Mouse (Mus musculus) heart, adult 2 months (tissue): Measurements from ENCODE around the gene Akna. TPM values are rescaled to one million over a fixed set of nuclear protein-coding genes. Genes with fewer than 3 reads are reported as not detected.
A peak's percentile ranks its signal among the peaks of the same experiment; 100 is the strongest.

ENCODE experiments used
- DNase-seq, 2 experiments: peaks; one replicate each; pipeline ENCODE4 v3.0.0; 2021
- H3K27ac ChIP-seq: fragments of 200-600 bp; 2 replicates; pipeline ENCODE4 v1.8.1; 2022
- H3K27me3 ChIP-seq: fragments of 200-500 bp; 2 replicates; pipeline ENCODE4 v1.6.1; 2012; ENCODE audit warnings: mild to moderate bottlenecking, low read length, inconsistent platforms, mixed read lengths; ENCODE audit not compliant: control insufficient read depth, insufficient read depth
- H3K36me3 ChIP-seq: fragments of 200-500 bp; 2 replicates; pipeline ENCODE4 v1.6.1; 2012; ENCODE audit warnings: low read length, inconsistent platforms; ENCODE audit not compliant: control insufficient read depth, insufficient read depth
- H3K4me1 ChIP-seq: fragments of 200-500 bp; 2 replicates; pipeline ENCODE4 v1.6.1; 2011; ENCODE audit warnings: low read length; ENCODE audit not compliant: control insufficient read depth, insufficient read depth
- H3K4me3 ChIP-seq: fragments of 200-600 bp; 2 replicates; pipeline ENCODE4 v1.8.1; 2022
- H3K79me2 ChIP-seq: fragments of 200-500 bp; replicated peaks from 2 replicates; pipeline ENCODE4 v1.6.1; 2012; ENCODE audit warnings: mild to moderate bottlenecking, inconsistent platforms, low read length, moderate library complexity, mixed read lengths; ENCODE audit not compliant: control insufficient read depth, insufficient read depth
- H3K9ac ChIP-seq: fragments of 200-500 bp; 2 replicates; pipeline ENCODE4 v1.6.1; 2012; ENCODE audit warnings: low read depth, mild to moderate bottlenecking, control low read depth, inconsistent platforms, low read length, mixed read lengths
- CTCF ChIP-seq: fragments of 200-600 bp; IDR thresholded peaks from 2 replicates; pipeline ENCODE4 v1.8.1; 2022; ENCODE audit warnings: antibody characterized with exemption, mild to moderate bottlenecking, moderate library complexity
- EP300 ChIP-seq: fragments of 200-500 bp; IDR thresholded peaks from 2 replicates; pipeline ENCODE4 v1.6.1; 2011; ENCODE audit warnings: low read depth, low read length, control low read depth; ENCODE audit not compliant: insufficient read depth
- POLR2A ChIP-seq: fragments of 200-500 bp; IDR thresholded peaks from 2 replicates; pipeline ENCODE4 v1.6.1; 2011; ENCODE audit warnings: mild to moderate bottlenecking, low read depth, low read length, control low read depth; ENCODE audit not compliant: insufficient read depth
- WGBS: fragments of 180-500 bp; shearing (Covaris S2); methylation state at CpG from one replicate; pipeline ENCODE4 v1.1.7; 2018; 5-methylcytosine and 5-hydroxymethylcytosine counted together
- intact Hi-C: fragments of 180-260 bp; cut with DNase I; formaldehyde crosslinking; loops from one replicate; pipeline ENCODE4 v1.15.1; 2025
- polyA plus RNA-seq: library from polyadenylated mRNA; depleted of rRNA; stranded (reverse); fragments of >200 nt; gene quantifications from 2 replicates; pipeline ENCODE4 v1.2.3, GENCODE M21; 2012
- total RNA-seq, 2 experiments: library from RNA; stranded (reverse); gene quantifications; 2 replicates each; pipeline ENCODE4 v1.2.3; 2021

Akna gene
- total and polyA plus RNA-seq, 3 experiments, result 3.5 to 4.8 (median 3.9) TPM

DNA sequence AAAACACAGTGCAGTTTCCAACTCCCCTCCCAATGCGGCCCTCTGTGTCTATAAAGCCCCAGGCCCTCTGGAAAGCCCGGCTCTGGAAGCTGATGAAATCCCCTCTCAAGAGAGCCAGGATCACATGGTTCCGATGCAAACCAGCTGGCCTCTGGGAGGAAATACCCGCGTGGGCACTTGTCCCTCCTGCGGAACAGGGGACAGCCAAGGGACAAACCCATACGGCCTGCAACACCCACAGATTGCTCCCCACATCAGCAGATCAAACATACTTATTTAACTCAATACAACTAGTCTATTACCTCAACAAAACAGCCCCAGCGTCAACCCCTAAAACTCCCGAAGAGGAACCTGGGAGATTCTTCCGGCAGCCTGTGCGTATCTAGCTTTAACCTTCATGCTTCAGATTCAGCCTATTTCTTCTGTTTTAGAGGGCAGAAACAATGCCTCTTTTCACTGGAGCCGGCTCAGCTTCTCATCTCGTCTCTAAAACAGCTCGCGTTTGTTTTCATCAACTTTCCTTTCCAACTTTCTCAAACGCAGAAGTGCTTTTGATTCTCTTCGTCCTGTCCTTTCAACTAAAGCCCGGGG, 6.3 kb upstream of the Akna start:
- H3K27ac ChIP-seq, result peak overlapping the region; percentile 59
- H3K9ac ChIP-seq, result peak overlapping the region; percentile 49
- H3K27me3 ChIP-seq, result no peaks in the 10 kb centered on the region
- intact Hi-C loops, result loop anchor here (1.0 to 10.0 kb wide), 2 partner anchors 41 to 895 kb away; partner anchors contain the start of gene Alad
- TF ChIP-seq EP300 (no peak), POLR2A (no peak), CTCF (no peak)
- peak overlapping the region; percentile 71 for H3K4me3 ChIP-seq
- no peaks in the 10 kb centered on the region for H3K36me3 ChIP-seq
- H3K79me2 ChIP-seq, result no peaks in the 10 kb centered on the region
- WGBS, result 3% methylated on average over 18 of the region's 18 CpGs
- peak; percentile 58 to 61 for DNase-seq
- peaks cover 5% of the 10 kb centered on the region for H3K4me1 ChIP-seq

- DNase-seq, result peak; percentile 74
- Histone ChIP-seq H3K79me2 (no peaks in the 10 kb centered on the region), H3K27me3 (no peaks in the 10 kb centered on the region), H3K4me1 (peaks cover 9% of the 10 kb centered on the region), H3K36me3 (no peaks in the 10 kb centered on the region), H3K9ac (peak overlapping the region; percentile 42; the same call in 1 of the 2 replicates), H3K27ac (peak overlapping the region; percentile 59), H3K4me3 (peak overlapping the region; percentile 71; the same call in 1 of the 2 replicates)
- intact Hi-C loops, result loop anchor here (1.0 to 10.0 kb wide), 2 partner anchors 40 to 894 kb away; partner anchors contain the start of gene Alad
- TF ChIP-seq EP300 (no peak), CTCF (peak; percentile 87), POLR2A (no peak)
- 9% methylated on average over 8 of the region's 8 CpGs for WGBS
These were observed 5.5 kb upstream of the Akna start for GRCm38 (mm10) chr4:63408649-63409048.

DNA sequence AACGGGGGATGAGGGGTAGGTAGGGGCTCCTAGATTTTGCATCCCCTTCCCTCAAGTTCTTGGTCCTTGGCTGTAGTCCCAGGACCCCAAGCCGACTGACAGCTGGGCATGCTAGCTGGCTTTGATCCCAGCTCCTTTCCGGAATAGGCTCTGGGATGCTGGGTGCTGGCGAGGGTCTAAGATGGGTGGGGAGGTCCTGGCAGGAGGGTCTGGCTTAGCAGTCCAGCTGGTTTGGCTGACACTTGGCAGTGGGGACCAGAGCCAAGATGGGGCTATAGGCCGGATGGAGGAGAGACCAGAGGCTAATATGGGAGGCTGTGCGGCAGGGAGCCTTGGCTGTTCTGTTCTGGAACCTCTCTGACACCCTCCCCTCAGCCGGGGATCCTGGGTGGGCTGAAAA, 5.1 kb upstream of the Akna start:
- peaks cover 13% of the 10 kb centered on the region for H3K4me1 ChIP-seq
- no peaks in the 10 kb centered on the region for H3K79me2 ChIP-seq
- peak overlapping the region; percentile 29 for H3K9ac ChIP-seq
- no peaks in the 10 kb centered on the region for H3K27me3 ChIP-seq
- H3K4me3 ChIP-seq, result no peak overlapping the region
- 32% methylated on average over 7 of the region's 7 CpGs for WGBS
- DNase-seq, result peak in 1 of 2 experiments; percentile 31
- no peak for TF ChIP-seq EP300
- no peak for TF ChIP-seq CTCF
- TF ChIP-seq POLR2A, result no peak
- no peaks in the 10 kb centered on the region for H3K36me3 ChIP-seq
- intact Hi-C loops, result loop anchor here (10.0 kb wide), 1 partner anchor 893 kb away; the partner anchor contains the start of gene Alad
- H3K27ac ChIP-seq, result peak overlapping the region; percentile 59; the same call in 1 of the 2 replicates

DNA sequence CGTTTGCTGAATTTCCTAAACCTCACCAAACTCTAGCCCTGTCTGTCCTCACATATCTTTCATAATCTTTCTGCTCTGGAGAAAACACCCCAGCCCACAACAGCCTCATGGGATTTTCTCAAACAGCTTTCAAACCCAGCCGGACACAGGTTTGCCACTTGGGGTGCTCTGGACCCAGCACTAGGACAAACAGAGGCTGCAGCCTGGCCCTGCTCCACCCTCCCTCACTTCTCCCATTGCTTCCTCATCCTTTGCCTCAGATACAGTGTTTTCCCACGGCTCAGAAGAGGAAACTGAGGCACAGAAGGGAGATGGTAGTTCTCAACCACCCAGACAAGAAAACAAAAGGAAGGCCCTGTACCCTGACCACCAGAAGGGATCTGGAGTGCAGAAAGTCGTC, 2.5 kb upstream of the Akna start:
- 65% methylated on average over 4 of the region's 4 CpGs for WGBS
- Histone ChIP-seq H3K4me1 (peaks cover 10% of the 10 kb centered on the region), H3K79me2 (no peaks in the 10 kb centered on the region), H3K4me3 (no peak overlapping the region), H3K27ac (no peak overlapping the region), H3K27me3 (no peaks in the 10 kb centered on the region), H3K36me3 (no peaks in the 10 kb centered on the region), H3K9ac (no peak overlapping the region)
- DNase-seq, result no peak
- intact Hi-C loops, result loop anchor here (10.0 kb wide), 1 partner anchor 891 kb away; the partner anchor contains the start of gene Alad
- TF ChIP-seq EP300, result no peak
- TF ChIP-seq CTCF, result no peak
- no peak for TF ChIP-seq POLR2A

DNA sequence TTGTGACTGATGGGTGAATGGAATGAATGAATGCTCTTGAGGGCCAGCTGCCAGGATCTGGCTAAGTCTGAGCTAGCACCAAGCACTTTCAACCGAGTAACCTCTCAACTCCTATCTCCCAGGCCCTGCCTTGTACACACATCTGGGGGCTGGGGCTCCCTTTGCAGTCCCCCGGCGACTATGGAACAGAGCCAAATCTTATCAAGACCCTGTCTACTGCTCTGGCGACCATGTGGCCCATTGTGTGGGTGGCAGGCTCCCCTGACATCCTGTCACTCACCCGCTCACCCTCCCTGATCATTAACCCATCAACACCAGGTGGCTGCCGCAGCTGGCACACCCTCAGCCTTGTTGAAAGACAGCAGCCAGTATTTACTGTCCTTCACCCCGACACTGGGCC, 1.9 kb upstream of the Akna start:
- H3K9ac ChIP-seq, result no peak overlapping the region
- peak in 1 of 2 experiments; percentile 38 for DNase-seq
- WGBS, result 27% methylated on average over 7 of the region's 7 CpGs

GRCm38 (mm10) chr4:63404205-63404604, 1.1 kb upstream of the Akna start:
- intact Hi-C loops, result loop anchor here (10.0 kb wide), 1 partner anchor 889 kb away; the partner anchor contains the start of gene Alad
- H3K36me3 ChIP-seq, result no peaks in the 10 kb centered on the region
- H3K9ac ChIP-seq, result 0 out of 2 replicates have a peak overlapping the region, but pooled peaks have one; percentile 3
- no peaks in the 10 kb centered on the region for H3K79me2 ChIP-seq
- DNase-seq, result peak in 1 of 2 experiments; percentile 63
- 43% methylated on average over 7 of the region's 7 CpGs for WGBS
- TF ChIP-seq CTCF (no peak), EP300 (no peak), POLR2A (no peak)
- H3K27ac ChIP-seq, result peak overlapping the region; percentile 98
- no peak overlapping the region for H3K4me3 ChIP-seq
- H3K4me1 ChIP-seq, result peaks cover 19% of the 10 kb centered on the region
- no peaks in the 10 kb centered on the region for H3K27me3 ChIP-seq

More for the DNA sequence above, 1.9 kb upstream of the Akna start:
- TF ChIP-seq CTCF (no peak), EP300 (no peak), POLR2A (no peak)
- peaks cover 14% of the 10 kb centered on the region for H3K4me1 ChIP-seq
- intact Hi-C loops, result loop anchor here (10.0 kb wide), 1 partner anchor 890 kb away; the partner anchor contains the start of gene Alad
- no peaks in the 10 kb centered on the region for H3K27me3 ChIP-seq
- 0 out of 2 replicates have a peak overlapping the region, but pooled peaks have one; percentile 98 for H3K27ac ChIP-seq
- H3K4me3 ChIP-seq, result no peak overlapping the region
- H3K79me2 ChIP-seq, result no peaks in the 10 kb centered on the region
- H3K36me3 ChIP-seq, result no peaks in the 10 kb centered on the region
